10 mouse cellular contexts compared by ENCODE assay signal in the genomic region with DNA sequence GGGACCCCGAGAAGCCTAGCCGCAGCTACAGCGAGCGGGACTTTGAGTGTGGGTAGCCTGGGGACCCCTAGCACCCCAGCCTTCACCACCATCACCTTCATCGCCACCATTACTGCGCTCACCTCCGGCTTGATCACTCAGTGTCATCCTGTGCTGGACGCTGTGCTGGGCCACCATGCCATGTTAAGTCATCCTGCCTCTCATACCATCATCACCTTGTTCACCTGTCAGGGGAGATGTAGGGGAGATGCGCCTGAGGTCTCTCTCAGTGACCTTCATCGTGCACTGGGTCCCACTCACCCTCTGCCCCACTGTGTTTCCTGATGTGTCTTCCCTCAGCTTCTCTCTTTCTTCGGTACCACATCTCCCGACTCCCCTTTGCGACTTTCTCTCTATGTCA. TPM values are rescaled to one million over a fixed set of nuclear protein-coding genes. Genes with fewer than 3 reads are reported as not detected.
A peak's percentile ranks its signal among the peaks of the same experiment; 100 is the strongest.
DNase-seq lines count a peak whose midpoint lies in the region; ATAC-seq lines count a peak whose summit lies in the region.
"Had no signal": no experiment of that assay in that cellular context is flagged by ENCODE, and none has a peak within 500 bp of the region (broad histone marks: within the 10 kb centered on the region; RNA-seq: fewer than 3 reads in every experiment).

No protein-coding gene starts in this region.

- H3K4me1 ChIP-seq in kidney, embryonic 14.5 days (ENCODE audit: control insufficient read depth, insufficient read depth, low read length), result peaks cover 9% of the 10 kb centered on the region
- peaks cover 31% of the 10 kb centered on the region for H3K4me1 ChIP-seq in embryonic facial prominence, embryonic 15.5 days
- peaks cover 5% of the 10 kb centered on the region for H3K4me1 ChIP-seq in intestine, embryonic 15.5 days (replicated peaks)
- peaks cover 8% of the 10 kb centered on the region for H3K4me1 ChIP-seq in neural tube, embryonic 14.5 days (ENCODE audit: control insufficient read depth, insufficient read depth, low read length)

- intact Hi-C loops in left cerebral cortex, postnatal 4 days (cut with DNase I), result no loop called here

- H3K27me3 ChIP-seq in kidney, embryonic 14.5 days (ENCODE audit: control insufficient read depth, insufficient read depth, low read length), result no peaks in the 10 kb centered on the region
- no peaks in the 10 kb centered on the region for H3K27me3 ChIP-seq in embryonic facial prominence, embryonic 15.5 days
- no peaks in the 10 kb centered on the region for H3K27me3 ChIP-seq in intestine, embryonic 15.5 days (replicated peaks)
- no peaks in the 10 kb centered on the region for H3K27me3 ChIP-seq in neural tube, embryonic 14.5 days (ENCODE audit: control insufficient read depth, insufficient read depth, low read length)

- DNase-seq in kidney, postnatal 10 days, result no peak
- no peak for DNase-seq in left cerebral cortex, postnatal 4 days
- DNase-seq in frontal cortex, postnatal 36 days (ENCODE audit: low spot score in 2 of 2), result no peak
- DNase-seq in cerebellum, adult 9-10 months, result no peak
- DNase-seq: adrenal gland, postnatal 14 days; cerebellum, postnatal 25 days had no signal

- no peak overlapping the region for H3K9ac ChIP-seq in kidney, embryonic 14.5 days (ENCODE audit: low read depth, low read length)
- 0 out of 2 replicates have a peak overlapping the region, but pooled peaks have one; percentile 79 for H3K9ac ChIP-seq in embryonic facial prominence, embryonic 15.5 days
- no peak overlapping the region for H3K9ac ChIP-seq in intestine, embryonic 15.5 days
- no peak overlapping the region for H3K9ac ChIP-seq in neural tube, embryonic 14.5 days (replicated peaks; ENCODE audit: low read depth, low read length)

- peak overlapping the region; percentile 81 for H3K4me2 ChIP-seq in kidney, embryonic 14.5 days (replicated peaks; ENCODE audit: low read depth, low read length)
- H3K4me2 ChIP-seq in embryonic facial prominence, embryonic 15.5 days (replicated peaks), result peak overlapping the region; percentile 74
- H3K4me2 ChIP-seq in intestine, embryonic 15.5 days (replicated peaks), result peak overlapping the region; percentile 87
- H3K4me2 ChIP-seq in neural tube, embryonic 14.5 days (ENCODE audit: low read depth, low read length), result peak overlapping the region; percentile 83

- peak overlapping the region; percentile 63 for H3K4me3 ChIP-seq in kidney, embryonic 14.5 days (ENCODE audit: low read length)
- peak overlapping the region; percentile 78 for H3K4me3 ChIP-seq in embryonic facial prominence, embryonic 15.5 days (replicated peaks)
- no peak overlapping the region for H3K4me3 ChIP-seq in intestine, embryonic 15.5 days (replicated peaks)
- peak overlapping the region; percentile 70; the same call in 1 of the 2 replicates for H3K4me3 ChIP-seq in neural tube, embryonic 14.5 days (ENCODE audit: low read depth, low read length)

- no peak overlapping the region for H3K27ac ChIP-seq in kidney, embryonic 14.5 days (ENCODE audit: low read depth, low read length)
- no peak overlapping the region for H3K27ac ChIP-seq in embryonic facial prominence, embryonic 15.5 days (replicated peaks)
- no peak overlapping the region for H3K27ac ChIP-seq in intestine, embryonic 15.5 days
- no peak overlapping the region for H3K27ac ChIP-seq in neural tube, embryonic 14.5 days (ENCODE audit: low read depth, low read length)

- no peaks in the 10 kb centered on the region for H3K9me3 ChIP-seq in kidney, embryonic 14.5 days (ENCODE audit: control insufficient read depth, low read length)
- no peaks in the 10 kb centered on the region for H3K9me3 ChIP-seq in embryonic facial prominence, embryonic 15.5 days (replicated peaks)
- no peaks in the 10 kb centered on the region; the same call in 1 of the 2 replicates for H3K9me3 ChIP-seq in intestine, embryonic 15.5 days
- H3K9me3 ChIP-seq in neural tube, embryonic 14.5 days (ENCODE audit: control insufficient read depth, low read length), result no peaks in the 10 kb centered on the region

- no peak for ATAC-seq in kidney, embryonic 14.5 days (ENCODE audit: low FRiP score, low TSS enrichment)
- no peak for ATAC-seq in embryonic facial prominence, embryonic 15.5 days (ENCODE audit: insufficient number of reproducible peaks, low FRiP score, low TSS enrichment, low read depth)
- no peak for ATAC-seq in intestine, embryonic 15.5 days
- ATAC-seq in neural tube, embryonic 14.5 days (ENCODE audit: low read depth), result no peak

- 94% methylated on average over 13 of the region's 13 CpGs for WGBS in kidney, embryonic 14.5 days
- WGBS in embryonic facial prominence, embryonic 15.5 days, result 90% methylated on average over 13 of the region's 13 CpGs
- 95% methylated on average over 13 of the region's 13 CpGs for WGBS in intestine, embryonic 15.5 days
- 96% methylated on average over 13 of the region's 13 CpGs for WGBS in neural tube, embryonic 14.5 days

- peaks cover 34% of the 10 kb centered on the region for H3K36me3 ChIP-seq in kidney, embryonic 14.5 days (ENCODE audit: control insufficient read depth, insufficient read depth, low read length)
- H3K36me3 ChIP-seq in embryonic facial prominence, embryonic 15.5 days, result peaks cover 22% of the 10 kb centered on the region
- 0 out of 2 replicates have a peak, but pooled peaks cover 2% of the 10 kb centered on the region for H3K36me3 ChIP-seq in intestine, embryonic 15.5 days
- peaks cover 21% of the 10 kb centered on the region for H3K36me3 ChIP-seq in neural tube, embryonic 14.5 days (ENCODE audit: control insufficient read depth, insufficient read depth, low read length)

RNA-seq across cellular contexts. Expression of a gene that starts 1.3 kb away (rescaled TPM):
- 14.4 and 18.8 TPM in 2 replicates for polyA plus RNA-seq in kidney, embryonic 14.5 days (2014; fragmentation: Nextera tagmentation; extraction: Ambion mirVana)
- 22.5 and 26.3 TPM in 2 replicates for polyA plus RNA-seq in embryonic facial prominence, embryonic 15.5 days (2015; fragmentation: Nextera tagmentation; extraction: Ambion mirVana)
- 13.4 and 14.1 TPM in 2 replicates for polyA plus RNA-seq in intestine, embryonic 15.5 days (2015; fragmentation: Nextera tagmentation; extraction: Ambion mirVana)
- 36.9 and 39.9 TPM in 2 replicates for polyA plus RNA-seq in neural tube, embryonic 14.5 days (2014; fragmentation: Nextera tagmentation; extraction: Ambion mirVana)
- total RNA-seq in left cerebral cortex, postnatal 4 days (2021), result 100 to 1,000 TPM; 143 to 144 TPM

RNA-seq across cellular contexts. Expression of a gene that starts 26.0 kb away (rescaled TPM):
- polyA plus RNA-seq in kidney, embryonic 14.5 days (2014; fragmentation: Nextera tagmentation; extraction: Ambion mirVana), result 15.3 and 22.0 TPM in 2 replicates
- 19.7 and 21.1 TPM in 2 replicates for polyA plus RNA-seq in embryonic facial prominence, embryonic 15.5 days (2015; fragmentation: Nextera tagmentation; extraction: Ambion mirVana)
- polyA plus RNA-seq in intestine, embryonic 15.5 days (2015; fragmentation: Nextera tagmentation; extraction: Ambion mirVana), result 18.2 and 18.9 TPM in 2 replicates
- 16.1 and 18.0 TPM in 2 replicates for polyA plus RNA-seq in neural tube, embryonic 14.5 days (2014; fragmentation: Nextera tagmentation; extraction: Ambion mirVana)
- 10 to 100 TPM; 28.0 to 33.7 TPM for total RNA-seq in left cerebral cortex, postnatal 4 days (2021)

RNA-seq across cellular contexts. Expression of a gene that starts 40.5 kb away (rescaled TPM):
- polyA plus RNA-seq in kidney, embryonic 14.5 days (2014; fragmentation: Nextera tagmentation; extraction: Ambion mirVana), result 2.7 and 3.0 TPM in 2 replicates
- polyA plus RNA-seq in embryonic facial prominence, embryonic 15.5 days (2015; fragmentation: Nextera tagmentation; extraction: Ambion mirVana), result 14.7 and 15.7 TPM in 2 replicates
- 5.2 and 8.9 TPM in 2 replicates for polyA plus RNA-seq in intestine, embryonic 15.5 days (2015; fragmentation: Nextera tagmentation; extraction: Ambion mirVana)
- 8.2 and 12.3 TPM in 2 replicates for polyA plus RNA-seq in neural tube, embryonic 14.5 days (2014; fragmentation: Nextera tagmentation; extraction: Ambion mirVana)
- total RNA-seq in left cerebral cortex, postnatal 4 days (2021), result 10 to 100 TPM; 42.4 to 42.8 TPM

RNA-seq across cellular contexts. Expression of a gene that starts 41.1 kb away (rescaled TPM):
- 79.8 and 83.2 TPM in 2 replicates for polyA plus RNA-seq in kidney, embryonic 14.5 days (2014; fragmentation: Nextera tagmentation; extraction: Ambion mirVana)
- 104 and 108 TPM in 2 replicates for polyA plus RNA-seq in embryonic facial prominence, embryonic 15.5 days (2015; fragmentation: Nextera tagmentation; extraction: Ambion mirVana)
- polyA plus RNA-seq in intestine, embryonic 15.5 days (2015; fragmentation: Nextera tagmentation; extraction: Ambion mirVana), result 70.3 and 70.5 TPM in 2 replicates
- polyA plus RNA-seq in neural tube, embryonic 14.5 days (2014; fragmentation: Nextera tagmentation; extraction: Ambion mirVana), result 18.7 and 21.4 TPM in 2 replicates
- 10 to 100 TPM; 39.3 to 46.6 TPM for total RNA-seq in left cerebral cortex, postnatal 4 days (2021)
